Mouse (Mus musculus) cortical plate, adult 2 months (tissue): ENCODE measurements around the gene Stard5.

Source experiments
- CTCF ChIP-seq: fragments of 200-500 bp; IDR thresholded peaks from 2 replicates; pipeline ENCODE4 v1.5.1; 2011; ENCODE audit warnings: mild to moderate bottlenecking, control low read depth, low read length; ENCODE audit not compliant: insufficient read depth; ENCODE audit errors: extremely low read depth
- POLR2A ChIP-seq: fragments of 200-500 bp; IDR thresholded peaks from 2 replicates; pipeline ENCODE4 v1.6.1; 2011; ENCODE audit warnings: mild to moderate bottlenecking, low read length, control low read depth; ENCODE audit not compliant: insufficient read depth; ENCODE audit errors: extremely low read depth

DNA sequence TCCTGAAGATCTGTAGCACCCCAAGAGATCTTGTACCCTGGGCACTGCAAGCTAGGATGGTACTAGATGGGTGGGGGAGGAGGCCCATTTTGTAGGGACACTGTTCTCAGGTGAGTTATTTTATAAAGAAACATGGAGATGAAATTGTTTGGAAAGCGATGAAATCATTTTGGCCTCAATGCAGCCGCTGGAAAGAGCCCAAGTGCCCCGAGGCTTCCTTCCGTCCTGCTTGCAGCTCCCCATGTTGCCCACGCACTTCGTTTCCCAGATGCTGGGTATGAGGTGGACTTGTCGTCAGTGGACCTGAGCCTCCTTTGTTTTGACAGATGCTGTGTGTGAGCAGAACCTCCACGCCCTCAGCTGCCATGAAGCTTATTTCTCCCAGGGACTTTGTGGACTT is 4.7 kb downstream of the Stard5 start:
- TF ChIP-seq CTCF, result no peak
- no peak for TF ChIP-seq POLR2A
